Mouse (Mus musculus): ENCODE data around the gene Dapk1.
"Not testable (repeated sequence)": the region's sequence is repeated elsewhere in the genome, so short reads cannot be mapped to it uniquely, and the experiment has no call there.

Dapk1 gene

GRCm38 (mm10) chr13:60601436-60602415 is at the start of gene Dapk1:
Dapk1 (plus strand) TSS chr13:60601947.
- peak; percentile 14 to 29 for DNase-seq (ENCODE audit: low spot score in 2 of 2)

GRCm38 (mm10) chr13:60553326-60553725 is 48.4 kb upstream of the Dapk1 start:
- DNase-seq (ENCODE audit: low spot score in 2 of 2) = no peak

- no peak for DNase-seq (ENCODE audit: low spot score in 2 of 2)
Measured at GRCm38 (mm10) chr13:60556476-60556875, 45.3 kb upstream of the Dapk1 start.

- DNase-seq (ENCODE audit: low spot score in 2 of 2) = no peak
Measured at GRCm38 (mm10) chr13:60556911-60557310, 44.8 kb upstream of the Dapk1 start.

- DNase-seq (ENCODE audit: low spot score in 2 of 2) = no peak
Measured at GRCm38 (mm10) chr13:60564303-60564702, 37.4 kb upstream of the Dapk1 start.

- DNase-seq (ENCODE audit: low spot score in 2 of 2) = no peak
Measured at GRCm38 (mm10) chr13:60568934-60569548, 32.7 kb upstream of the Dapk1 start.

- DNase-seq (ENCODE audit: low spot score in 2 of 2) = no peak
Measured at GRCm38 (mm10) chr13:60569549-60569941, 32.2 kb upstream of the Dapk1 start.

GRCm38 (mm10) chr13:60573541-60573940 is 28.2 kb upstream of the Dapk1 start:
- DNase-seq (ENCODE audit: low spot score in 2 of 2) = no peak

- DNase-seq (ENCODE audit: low spot score in 2 of 2) = no peak
Measured at GRCm38 (mm10) chr13:60573971-60574370, 27.8 kb upstream of the Dapk1 start.

- DNase-seq (ENCODE audit: low spot score in 2 of 2) = no peak
Measured at GRCm38 (mm10) chr13:60578541-60578940, 23.2 kb upstream of the Dapk1 start.

GRCm38 (mm10) chr13:60594866-60595265 is 6.9 kb upstream of the Dapk1 start:
- DNase-seq (ENCODE audit: low spot score in 2 of 2) = no peak

- DNase-seq (ENCODE audit: low spot score in 2 of 2) = no peak
Measured at GRCm38 (mm10) chr13:60595519-60595918, 6.2 kb upstream of the Dapk1 start.

- peak in 1 of 2 experiments; percentile 4 for DNase-seq (ENCODE audit: low spot score in 2 of 2)
Measured at GRCm38 (mm10) chr13:60602416-60603251, 887 bp downstream of the Dapk1 start.

GRCm38 (mm10) chr13:60603252-60603562 is 1.5 kb downstream of the Dapk1 start:
- no peak for DNase-seq (ENCODE audit: low spot score in 2 of 2)

- no peak for DNase-seq (ENCODE audit: low spot score in 2 of 2)
Measured at GRCm38 (mm10) chr13:60607411-60607810, 5.7 kb downstream of the Dapk1 start.

GRCm38 (mm10) chr13:60608411-60609046 is 6.8 kb downstream of the Dapk1 start:
- DNase-seq (ENCODE audit: low spot score in 2 of 2) = no peak

- DNase-seq (ENCODE audit: low spot score in 2 of 2) = no peak
Measured at GRCm38 (mm10) chr13:60609234-60609633, 7.5 kb downstream of the Dapk1 start.

GRCm38 (mm10) chr13:60610558-60610957 is 8.8 kb downstream of the Dapk1 start:
- DNase-seq (ENCODE audit: low spot score in 2 of 2) = no peak

- DNase-seq (ENCODE audit: low spot score in 2 of 2) = not testable (repeated sequence)
Measured at GRCm38 (mm10) chr13:60610971-60611370, 9.2 kb downstream of the Dapk1 start.

GRCm38 (mm10) chr13:60612160-60612559 is 10.4 kb downstream of the Dapk1 start:
- no peak for DNase-seq (ENCODE audit: low spot score in 2 of 2)

- DNase-seq (ENCODE audit: low spot score in 2 of 2) = no peak
Measured at GRCm38 (mm10) chr13:60614154-60614553, 12.4 kb downstream of the Dapk1 start.

Measured in natural killer cell, adult 2 months (primary cell).